ENCODE assay signal across 10 mouse cellular contexts in genomic region chr4:150211930-150212552, GRCm38 (mm10). TPM values are rescaled to one million over a fixed set of nuclear protein-coding genes. Genes with fewer than 3 reads are reported as not detected.
DNase-seq lines count a peak whose midpoint lies in the region; ATAC-seq and TF ChIP-seq lines count a peak whose summit lies in the region.
"Had no signal": no experiment of that assay in that cellular context is flagged by ENCODE, and none has a peak within 500 bp of the region (broad histone marks: within the 10 kb centered on the region; RNA-seq: fewer than 3 reads in every experiment).

No protein-coding gene starts in this region.

- H3K27ac ChIP-seq in gastrocnemius, adult 2 months = no peak overlapping the region; the same call in 1 of the 2 replicates
- H3K27ac ChIP-seq in ES-E14 (ENCODE audit: insufficient read depth, low read depth, low read length, poor library complexity, severe bottlenecking) = no peak overlapping the region
- H3K27ac ChIP-seq in hindbrain, embryonic 14.5 days = no peak overlapping the region
- peak overlapping the region; percentile 80 for H3K27ac ChIP-seq in midbrain, embryonic 10.5 days (replicated peaks)

- H3K4me1 ChIP-seq in ES-E14 (ENCODE audit: control insufficient read depth in 2 of 2, insufficient read depth in 2 of 2, low read length in 2 of 2, poor library complexity in 1 of 2) = peaks cover 0 to 9% of the 10 kb centered on the region in 2 experiments; a peak in 2 of 4 replicates
- peaks cover 7% of the 10 kb centered on the region for H3K4me1 ChIP-seq in hindbrain, embryonic 14.5 days (replicated peaks; ENCODE audit: control insufficient read depth, insufficient read depth, low read length)
- peaks cover 23% of the 10 kb centered on the region for H3K4me1 ChIP-seq in midbrain, embryonic 10.5 days

- 0 out of 2 replicates have a peak, but pooled peaks have one; percentile 24 for ATAC-seq in hindbrain, embryonic 14.5 days (ENCODE audit: low FRiP score)

- intact Hi-C loops in gastrocnemius, adult 2 months (cut with DNase I) = loop anchor here (2.0 kb wide), 1 partner anchor 33 kb away; no protein-coding TSS in a partner anchor
- intact Hi-C loops in gastrocnemius, postnatal 14 days (cut with DNase I; ENCODE audit: low total_unique reads) = loop anchor here (2.0 kb wide), 1 partner anchor 31 kb away; no protein-coding TSS in a partner anchor
- intact Hi-C loops in left cerebral cortex, postnatal 4 days (cut with DNase I) = loop anchor here (10.0 kb wide), 1 partner anchor 177 kb away; no protein-coding TSS in a partner anchor

- no peak for TF ChIP-seq CTCF in gastrocnemius, adult 2 months (IDR thresholded peaks at IDR 0.05)

- no peaks in the 10 kb centered on the region for H3K36me3 ChIP-seq in ES-E14 (ENCODE audit: control insufficient read depth, insufficient read depth, low read length, poor library complexity, severe bottlenecking)
- H3K36me3 ChIP-seq in hindbrain, embryonic 14.5 days (replicated peaks; ENCODE audit: control insufficient read depth, insufficient read depth) = no peaks in the 10 kb centered on the region
- H3K36me3 ChIP-seq in midbrain, embryonic 10.5 days = no peaks in the 10 kb centered on the region

- 55% methylated on average over 10 of the region's 10 CpGs for WGBS in hindbrain, embryonic 14.5 days
- 55% methylated on average over 10 of the region's 10 CpGs for WGBS in midbrain, embryonic 10.5 days

- no peaks in the 10 kb centered on the region for H3K27me3 ChIP-seq in hindbrain, embryonic 14.5 days (ENCODE audit: control insufficient read depth, insufficient read depth, low read length)
- H3K27me3 ChIP-seq in midbrain, embryonic 10.5 days (ENCODE audit: low read depth, poor library complexity, severe bottlenecking) = no peaks in the 10 kb centered on the region

- no peaks in the 10 kb centered on the region for H3K9me3 ChIP-seq in ES-E14 (ENCODE audit: control insufficient read depth, insufficient read depth, low read depth, low read length)
- no peaks in the 10 kb centered on the region for H3K9me3 ChIP-seq in hindbrain, embryonic 14.5 days (ENCODE audit: control insufficient read depth, low read length)
- no peaks in the 10 kb centered on the region for H3K9me3 ChIP-seq in midbrain, embryonic 10.5 days (replicated peaks)

- DNase-seq in gastrocnemius, adult 2 months = no peak
- no peak for DNase-seq in gastrocnemius, postnatal 14 days
- no peak for DNase-seq in ES-E14 (ENCODE audit: low read depth, low spot score)
- DNase-seq in hindbrain, embryonic 14.5 days (ENCODE audit: low spot score) = no peak
- DNase-seq in midbrain, embryonic 10.5 days (ENCODE audit: low spot score) = no peak
- DNase-seq in left cerebral cortex, postnatal 4 days = no peak
- no peak for DNase-seq in gastrocnemius, adult 18-20 months (ENCODE audit: low spot score)
- DNase-seq in cerebellum, adult 9-11 months = no peak
- DNase-seq: right cerebral cortex, postnatal 4 days had no signal

- H3K4me3 ChIP-seq in gastrocnemius, adult 2 months = peak overlapping the region; percentile 57
- peak overlapping the region; percentile 50 to 76 for H3K4me3 ChIP-seq in ES-E14 (ENCODE audit: insufficient read depth in 1 of 2, low read depth in 1 of 2, low read length in 2 of 2, poor library complexity in 1 of 2, severe bottlenecking in 1 of 2)
- H3K4me3 ChIP-seq in hindbrain, embryonic 14.5 days (replicated peaks; ENCODE audit: low read length) = no peak overlapping the region
- H3K4me3 ChIP-seq in midbrain, embryonic 10.5 days = peak overlapping the region; percentile 51

- in situ Hi-C loops in ES-E14 (cut with MboI; ENCODE audit: low sequenced_read_pairs in 2 of 2, unreplicated experiment in 2 of 2) = no loop called here

- H3K4me2 ChIP-seq in hindbrain, embryonic 14.5 days (replicated peaks) = peak overlapping the region; percentile 50

- peak overlapping the region; percentile 64 for H3K9ac ChIP-seq in ES-E14 (ENCODE audit: insufficient read depth, low read depth, low read length, poor library complexity, severe bottlenecking)
- no peak overlapping the region for H3K9ac ChIP-seq in hindbrain, embryonic 14.5 days

TF ChIP-seq in ES-E14, 5 proteins besides CTCF, POLR2A, EP300 and RAD21:
- TF ChIP-seq MAFK (IDR thresholded peaks at IDR 0.05; ENCODE audit: insufficient read depth, low read depth, low read length) = no peak
- no peak for TF ChIP-seq HCFC1 (IDR thresholded peaks at IDR 0.05; ENCODE audit: borderline replicate concordance, insufficient read depth, low read length)
- no peak for TF ChIP-seq CHD2 (IDR thresholded peaks at IDR 0.05; ENCODE audit: low read depth, low read length)
- no peak for TF ChIP-seq ZC3H11A (IDR thresholded peaks at IDR 0.05; ENCODE audit: borderline replicate concordance, low read depth, low read length)
- no peak for TF ChIP-seq ZNF384 (IDR thresholded peaks at IDR 0.05; ENCODE audit: low read depth, low read length)

RNA-seq across cellular contexts. Expression of gene Car6, which starts 10.9 kb away (rescaled TPM):
- not detected for total RNA-seq in gastrocnemius, adult 2 months (2021)
- under 1 TPM in 1 of 2 experiments, not detected in 1; 0.29 TPM for total RNA-seq in gastrocnemius, postnatal 14 days (2021)
- total RNA-seq in ES-E14 (2012; rRNA removed) = 0.18 and 0.21 TPM in 2 replicates
- polyA plus RNA-seq in hindbrain, embryonic 14.5 days (2014; fragmentation: Nextera tagmentation; extraction: Ambion mirVana) = not detected in 2 replicates
- polyA plus RNA-seq in midbrain, embryonic 10.5 days (2016; fragmentation: Nextera tagmentation; extraction: Ambion mirVana) = 0.12 TPM in 1 of 2 replicates, not detected in the other
- total RNA-seq in left cerebral cortex, postnatal 4 days (2021) = not detected
- total RNA-seq in gastrocnemius, adult 18-20 months (2021) = not detected
- total RNA-seq: left cerebral cortex, postnatal 10 days had no signal

RNA-seq across cellular contexts. Expression of gene Eno1, which starts 24.5 kb away (rescaled TPM):
- total RNA-seq in gastrocnemius, adult 2 months (2021) = 10 to 100 TPM; 68.1 to 92.0 TPM
- 100 to 1,000 TPM; 371 to 430 TPM for total RNA-seq in gastrocnemius, postnatal 14 days (2021)
- total RNA-seq in ES-E14 (2012; rRNA removed) = 824 and 994 TPM in 2 replicates
- 955 and 1,038 TPM in 2 replicates for polyA plus RNA-seq in hindbrain, embryonic 14.5 days (2014; fragmentation: Nextera tagmentation; extraction: Ambion mirVana)
- 2,531 and 3,331 TPM in 2 replicates for polyA plus RNA-seq in midbrain, embryonic 10.5 days (2016; fragmentation: Nextera tagmentation; extraction: Ambion mirVana)
- 100 to 1,000 TPM; 204 to 220 TPM for total RNA-seq in left cerebral cortex, postnatal 4 days (2021)
- 10 to 100 TPM; 59.3 to 62.6 TPM for total RNA-seq in gastrocnemius, adult 18-20 months (2021)
